Mouse (Mus musculus) gastrocnemius, postnatal 25 days (tissue): ENCODE measurements at regions not wholly inside any gene's neighbourhood (a gene's known extent, or its start where the extent isn't known, plus 50 kb on each side); places are given as distances from the start of the nearest gene placed in this dataset.

Experiments
- DNase-seq: peaks from one replicate; pipeline ENCODE4 v3.0.0; 2022

- no peak for DNase-seq
Measured at GRCm38 (mm10) chr9:92856410-92857083, 314.5 kb downstream of the Plod2 start.

GRCm38 (mm10) chr9:92865822-92866221 is 323.8 kb downstream of the Plod2 start:
- no peak for DNase-seq

GRCm38 (mm10) chr9:92878589-92878988 is 336.6 kb downstream of the Plod2 start:
- DNase-seq = no peak

- DNase-seq = no peak
Measured at GRCm38 (mm10) chr9:92879812-92880211, 337.8 kb downstream of the Plod2 start.

- no peak for DNase-seq
Measured at GRCm38 (mm10) chr9:92882251-92882832, 340.3 kb downstream of the Plod2 start.

- no peak for DNase-seq
Measured at GRCm38 (mm10) chr9:92890063-92890462, 348.0 kb downstream of the Plod2 start.

- no peak for DNase-seq
Measured at GRCm38 (mm10) chr9:92899733-92900132, 357.7 kb downstream of the Plod2 start.

GRCm38 (mm10) chr9:92907102-92907501 is 365.1 kb downstream of the Plod2 start:
- DNase-seq = no peak

GRCm38 (mm10) chr9:92919396-92919795 is 377.4 kb downstream of the Plod2 start:
- no peak for DNase-seq

- DNase-seq = no peak
Measured at GRCm38 (mm10) chr9:92930231-92930966, 388.4 kb downstream of the Plod2 start.

- DNase-seq = no peak
Measured at GRCm38 (mm10) chr9:92937802-92938201, 395.8 kb downstream of the Plod2 start.

- DNase-seq = no peak
Measured at GRCm38 (mm10) chr9:92950092-92950491, 408.1 kb downstream of the Plod2 start.

- no peak for DNase-seq
Measured at GRCm38 (mm10) chr9:92963275-92963674, 421.3 kb downstream of the Plod2 start.

GRCm38 (mm10) chr9:92991759-92992158 is 449.7 kb downstream of the Plod2 start:
- DNase-seq = no peak

- DNase-seq = no peak
Measured at GRCm38 (mm10) chr9:92996156-92996555, 454.1 kb downstream of the Plod2 start.

- no peak for DNase-seq
Measured at GRCm38 (mm10) chr9:93005182-93005953, 463.3 kb downstream of the Plod2 start.

GRCm38 (mm10) chr9:93008511-93009302 is 466.7 kb downstream of the Plod2 start:
- no peak for DNase-seq

GRCm38 (mm10) chr9:93044298-93044912 is 502.4 kb downstream of the Plod2 start:
- DNase-seq = no peak

GRCm38 (mm10) chr9:93072140-93072539 is 530.1 kb downstream of the Plod2 start:
- no peak for DNase-seq

GRCm38 (mm10) chr9:93083114-93083513 is 541.1 kb downstream of the Plod2 start:
- DNase-seq = no peak

- no peak for DNase-seq
Measured at GRCm38 (mm10) chr9:93098008-93098581, 556.1 kb downstream of the Plod2 start.
